Mouse (Mus musculus) midbrain, embryonic 10.5 days (tissue): ENCODE data around the gene 4930447C04Rik. TPM values are rescaled to one million over a fixed set of nuclear protein-coding genes. Genes with fewer than 3 reads are reported as not detected.
A peak's percentile ranks its signal among the peaks of the same experiment; 100 is the strongest.

Source experiments
- DNase-seq: peaks from one replicate; pipeline ENCODE4 v3.0.0-alpha.2; 2017; ENCODE audit warnings: low spot score
- H3K27ac ChIP-seq: fragments of 300-500 bp; sonication (generic); replicated peaks from 2 replicates; pipeline ENCODE4 v1.5.1; 2016; ENCODE audit warnings: mild to moderate bottlenecking
- H3K27me3 ChIP-seq: fragments of 300-500 bp; sonication (generic); 2 replicates; pipeline ENCODE4 v1.6.1; 2016; ENCODE audit warnings: low read depth, mild to moderate bottlenecking; ENCODE audit not compliant: poor library complexity, severe bottlenecking
- H3K36me3 ChIP-seq: fragments of 300-500 bp; sonication (generic); 2 replicates; pipeline ENCODE4 v1.6.1; 2016; ENCODE audit warnings: mild to moderate bottlenecking, moderate library complexity
- H3K4me1 ChIP-seq: fragments of 300-500 bp; sonication (generic); 2 replicates; pipeline ENCODE4 v1.6.1; 2016
- H3K4me3 ChIP-seq: fragments of 300-500 bp; sonication (generic); 2 replicates; pipeline ENCODE4 v1.5.1; 2016; ENCODE audit warnings: mild to moderate bottlenecking, moderate library complexity
- H3K9me3 ChIP-seq: fragments of 300-500 bp; sonication (generic); replicated peaks from 2 replicates; pipeline ENCODE4 v1.6.1; 2016; ENCODE audit warnings: mild to moderate bottlenecking
- WGBS: fragments of 180-500 bp; shearing (Covaris S2); methylation state at CpG from one replicate; pipeline ENCODE4 v1.1.7; 2016; 5-methylcytosine and 5-hydroxymethylcytosine counted together
- polyA plus RNA-seq: library from polyadenylated mRNA; unstranded; fragments of >200 nt; fragmentation: Nextera tagmentation; extraction: Ambion mirVana; gene quantifications from 2 replicates; pipeline ENCODE4 v1.2.1, GENCODE M21; 2016

4930447C04Rik gene
- polyA plus RNA-seq, 1 experiment from 2014 or later: 2.3 TPM

- no peaks in the 10 kb centered on the region for H3K36me3 ChIP-seq
- no peak within 1 kb of the TSS for H3K27ac ChIP-seq
- peak; percentile 69 for DNase-seq
- no peaks in the 10 kb centered on the region for H3K9me3 ChIP-seq
- under 1% methylated on average over 28 of the region's 28 CpGs for WGBS
- peaks cover 100% of the 10 kb centered on the region for H3K27me3 ChIP-seq
- H3K4me1 ChIP-seq: peaks cover 28% of the 10 kb centered on the region
- peak within 1 kb of the TSS; percentile 47 for H3K4me3 ChIP-seq
Observed at GRCm38 (mm10) chr12:72939616-72940015, 958 bp downstream of the 4930447C04Rik start, which contains the start of gene Six6. Gene Six6, plus strand, starts transcription at chr12:72939892.

- Histone ChIP-seq H3K27ac (no peak overlapping the region), H3K36me3 (no peaks in the 10 kb centered on the region), H3K4me1 (peaks cover 24% of the 10 kb centered on the region), H3K4me3 (peak overlapping the region; percentile 47; the same call in 1 of the 2 replicates), H3K27me3 (peaks cover 99% of the 10 kb centered on the region), H3K9me3 (no peaks in the 10 kb centered on the region)
- peak; percentile 43 for DNase-seq
- WGBS: 2% methylated on average over 14 of the region's 14 CpGs
Observed at GRCm38 (mm10) chr12:72938600-72939490, 1.7 kb downstream of the 4930447C04Rik start.

- Histone ChIP-seq H3K9me3 (no peaks in the 10 kb centered on the region), H3K4me3 (no peak overlapping the region), H3K27ac (no peak overlapping the region), H3K27me3 (peaks cover 93% of the 10 kb centered on the region), H3K4me1 (peaks cover 24% of the 10 kb centered on the region), H3K36me3 (no peaks in the 10 kb centered on the region)
- DNase-seq: no peak
- WGBS: 3% methylated on average over 11 of the region's 13 CpGs
Observed at GRCm38 (mm10) chr12:72938176-72938575, 2.4 kb downstream of the 4930447C04Rik start.

GRCm38 (mm10) chr12:72937537-72938120, 2.9 kb downstream of the 4930447C04Rik start:
- H3K4me3 ChIP-seq: no peak overlapping the region

GRCm38 (mm10) chr12:72936751-72937150, 3.8 kb downstream of the 4930447C04Rik start:
- WGBS: 17% methylated on average over 8 of the region's 8 CpGs
- H3K27ac ChIP-seq: no peak overlapping the region
- DNase-seq: no peak

More at GRCm38 (mm10) chr12:72937537-72938120, 2.9 kb downstream of the 4930447C04Rik start:
- H3K27ac ChIP-seq: no peak overlapping the region
- peaks cover 87% of the 10 kb centered on the region for H3K27me3 ChIP-seq
- DNase-seq: peak; percentile 45
- 2% methylated on average over 19 of the region's 19 CpGs for WGBS
- no peaks in the 10 kb centered on the region for H3K36me3 ChIP-seq
- H3K9me3 ChIP-seq: no peaks in the 10 kb centered on the region
- H3K4me1 ChIP-seq: peaks cover 24% of the 10 kb centered on the region

GRCm38 (mm10) chr12:72917159-72917993, 23.2 kb downstream of the 4930447C04Rik start:
- Histone ChIP-seq H3K27ac (peak overlapping the region; percentile 80), H3K4me3 (peak overlapping the region; percentile 56), H3K9me3 (peaks cover 2% of the 10 kb centered on the region; the same call in 1 of the 2 replicates), H3K36me3 (no peaks in the 10 kb centered on the region), H3K27me3 (peaks cover 44% of the 10 kb centered on the region), H3K4me1 (peaks cover 9% of the 10 kb centered on the region)
- WGBS: 19% methylated on average over 48 of the region's 48 CpGs
- DNase-seq: peak; percentile 62

More at GRCm38 (mm10) chr12:72936751-72937150, 3.8 kb downstream of the 4930447C04Rik start:
- H3K4me1 ChIP-seq: peaks cover 24% of the 10 kb centered on the region
- no peak overlapping the region for H3K4me3 ChIP-seq
- peaks cover 78% of the 10 kb centered on the region for H3K27me3 ChIP-seq
- no peaks in the 10 kb centered on the region for H3K9me3 ChIP-seq
- no peaks in the 10 kb centered on the region for H3K36me3 ChIP-seq

GRCm38 (mm10) chr12:72854377-72855032, 86.1 kb downstream of the 4930447C04Rik start:
- under 1% methylated on average over 19 of the region's 19 CpGs for WGBS
- H3K27me3 ChIP-seq: peaks cover 100% of the 10 kb centered on the region
- peak overlapping the region; percentile 29 for H3K4me3 ChIP-seq

GRCm38 (mm10) chr12:72853406-72854076, 87.0 kb downstream of the 4930447C04Rik start:
- Histone ChIP-seq H3K4me3 (peak overlapping the region; percentile 29; the same call in 1 of the 2 replicates), H3K9me3 (no peaks in the 10 kb centered on the region), H3K36me3 (no peaks in the 10 kb centered on the region), H3K4me1 (peaks cover 29% of the 10 kb centered on the region), H3K27me3 (peaks cover 100% of the 10 kb centered on the region), H3K27ac (no peak overlapping the region)
- DNase-seq: no peak
- WGBS: 22% methylated on average over 13 of the region's 13 CpGs

More at GRCm38 (mm10) chr12:72854377-72855032, 86.1 kb downstream of the 4930447C04Rik start:
- peaks cover 6% of the 10 kb centered on the region for H3K9me3 ChIP-seq
- peaks cover 29% of the 10 kb centered on the region for H3K4me1 ChIP-seq
- no peaks in the 10 kb centered on the region for H3K36me3 ChIP-seq
- H3K27ac ChIP-seq: no peak overlapping the region
- peak; percentile 81 for DNase-seq

- WGBS: 36% methylated on average over 6 of the region's 6 CpGs
- no peak overlapping the region for H3K27ac ChIP-seq
- peaks cover 100% of the 10 kb centered on the region for H3K27me3 ChIP-seq
- no peak overlapping the region for H3K4me3 ChIP-seq
- no peak for DNase-seq
- H3K4me1 ChIP-seq: peaks cover 29% of the 10 kb centered on the region
- H3K9me3 ChIP-seq: no peaks in the 10 kb centered on the region
- H3K36me3 ChIP-seq: no peaks in the 10 kb centered on the region
Observed at GRCm38 (mm10) chr12:72852264-72852663, 88.3 kb downstream of the 4930447C04Rik start.

GRCm38 (mm10) chr12:72850146-72850545, 90.4 kb downstream of the 4930447C04Rik start:
- Histone ChIP-seq H3K36me3 (no peaks in the 10 kb centered on the region), H3K4me1 (peaks cover 25% of the 10 kb centered on the region), H3K4me3 (no peak overlapping the region), H3K27ac (no peak overlapping the region), H3K9me3 (no peaks in the 10 kb centered on the region), H3K27me3 (peaks cover 100% of the 10 kb centered on the region)
- no peak for DNase-seq
- WGBS: 68% methylated on average over 9 of the region's 9 CpGs

- DNase-seq: no peak
- WGBS: 27% methylated on average over 7 of the region's 7 CpGs
- peaks cover 92% of the 10 kb centered on the region for H3K27me3 ChIP-seq
Observed at GRCm38 (mm10) chr12:72847725-72848124, 92.8 kb downstream of the 4930447C04Rik start.

More at GRCm38 (mm10) chr12:72847725-72848124, 92.8 kb downstream of the 4930447C04Rik start:
- Histone ChIP-seq H3K9me3 (no peaks in the 10 kb centered on the region), H3K4me1 (peaks cover 8% of the 10 kb centered on the region), H3K36me3 (no peaks in the 10 kb centered on the region), H3K27ac (no peak overlapping the region), H3K4me3 (no peak overlapping the region)
